Mouse (Mus musculus) thymus, postnatal 4 days (tissue): Measurements from ENCODE around the gene Ift122.

Experiments used
- DNase-seq: peaks from one replicate; pipeline ENCODE4 v3.0.0; 2021

Ift122 gene

GRCm38 (mm10) chr6:115891497-115892061 lies 38.3 kb downstream of the Ift122 start:
- no peak for DNase-seq

GRCm38 (mm10) chr6:115892363-115892762 lies 39.1 kb downstream of the Ift122 start:
- no peak for DNase-seq

- DNase-seq = no peak
Observed at GRCm38 (mm10) chr6:115896346-115896745, 43.1 kb downstream of the Ift122 start.

GRCm38 (mm10) chr6:115897117-115897516 lies 43.8 kb downstream of the Ift122 start:
- DNase-seq = no peak

- DNase-seq = no peak
Observed at GRCm38 (mm10) chr6:115897926-115898520, 44.8 kb downstream of the Ift122 start.

- DNase-seq = peak; percentile 79
Observed at GRCm38 (mm10) chr6:115901062-115901461, 47.8 kb downstream of the Ift122 start.

GRCm38 (mm10) chr6:115901489-115901931 lies 48.2 kb downstream of the Ift122 start:
- DNase-seq = no peak

GRCm38 (mm10) chr6:115902545-115902944 lies 49.3 kb downstream of the Ift122 start:
- DNase-seq = no peak

- DNase-seq = no peak
Observed at GRCm38 (mm10) chr6:115905568-115905967, 52.3 kb downstream of the Ift122 start.

- no peak for DNase-seq
Observed at GRCm38 (mm10) chr6:115906455-115906854, 53.2 kb downstream of the Ift122 start.

GRCm38 (mm10) chr6:115906871-115907270 lies 53.6 kb downstream of the Ift122 start:
- DNase-seq = no peak

- DNase-seq = no peak
Observed at GRCm38 (mm10) chr6:115908421-115908982, 55.2 kb downstream of the Ift122 start.

GRCm38 (mm10) chr6:115909052-115909451 lies 55.8 kb downstream of the Ift122 start:
- DNase-seq = no peak

GRCm38 (mm10) chr6:115909940-115910339 lies 56.7 kb downstream of the Ift122 start:
- DNase-seq = peak; percentile 47

- DNase-seq = no peak
Observed at GRCm38 (mm10) chr6:115911763-115912162, 58.5 kb downstream of the Ift122 start.

- DNase-seq = no peak
Observed at GRCm38 (mm10) chr6:115913482-115913881, 60.2 kb downstream of the Ift122 start.

- no peak for DNase-seq
Observed at GRCm38 (mm10) chr6:115914511-115915202, 61.4 kb downstream of the Ift122 start.

GRCm38 (mm10) chr6:115915601-115916445 lies 62.6 kb downstream of the Ift122 start:
- DNase-seq = no peak

GRCm38 (mm10) chr6:115916611-115917010 lies 63.3 kb downstream of the Ift122 start:
- DNase-seq = no peak

- DNase-seq = no peak
Observed at GRCm38 (mm10) chr6:115918615-115919014, 65.3 kb downstream of the Ift122 start.

- DNase-seq = no peak
Observed at GRCm38 (mm10) chr6:115919876-115920275, 66.6 kb downstream of the Ift122 start.

- no peak for DNase-seq
Observed at GRCm38 (mm10) chr6:115924829-115925228, 71.6 kb downstream of the Ift122 start.

- DNase-seq = no peak
Observed at GRCm38 (mm10) chr6:115926416-115926815, 73.1 kb downstream of the Ift122 start.
